Mouse (Mus musculus) natural killer cell, adult 2 months (primary cell): Measurements from ENCODE around the gene Fcf1.

Experiments
- DNase-seq, 2 experiments: peaks; one replicate each; pipeline ENCODE4 v3.0.0; 2022; ENCODE audit warnings: low spot score in 2 of 2

The Fcf1 gene

DNA sequence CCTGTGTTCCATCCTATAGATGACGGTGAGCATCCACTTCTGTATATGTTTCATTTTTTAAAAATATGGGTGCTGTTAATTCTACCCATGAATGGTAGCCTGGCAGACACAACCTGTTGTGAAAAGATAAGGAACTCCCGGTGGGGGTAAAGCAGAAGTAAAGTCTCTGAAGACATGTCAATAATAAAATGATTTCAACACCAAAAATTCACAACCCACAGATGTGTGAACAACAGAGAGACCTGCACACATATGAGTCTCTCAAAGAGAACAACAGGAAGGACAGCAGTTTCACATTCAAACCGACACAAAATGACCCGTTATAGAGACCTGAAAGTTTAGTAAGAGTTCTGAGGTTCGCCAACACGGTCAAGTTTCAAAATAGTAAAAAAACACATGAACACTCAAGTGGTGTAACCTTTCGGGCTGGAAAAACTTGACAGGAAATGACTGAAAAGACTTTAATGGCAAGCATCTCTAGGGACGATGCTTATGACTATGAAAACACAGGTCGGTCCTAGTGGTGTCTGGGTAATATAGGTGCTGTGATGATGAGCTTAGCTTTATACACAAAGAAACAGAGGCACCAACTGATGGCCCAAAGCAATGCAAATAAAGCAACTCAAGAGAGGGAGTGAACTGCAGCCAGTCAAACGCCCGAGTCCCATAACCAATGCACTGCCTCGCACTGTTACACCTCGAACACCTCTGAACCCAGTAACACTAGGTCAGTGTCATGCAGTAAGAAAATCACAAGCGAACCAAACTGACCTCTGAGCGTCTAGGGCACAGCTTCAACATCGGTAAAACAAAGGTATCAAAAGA, 1.7 kb upstream of the Fcf1 start:
- peak; percentile 47 to 56 for DNase-seq

DNA sequence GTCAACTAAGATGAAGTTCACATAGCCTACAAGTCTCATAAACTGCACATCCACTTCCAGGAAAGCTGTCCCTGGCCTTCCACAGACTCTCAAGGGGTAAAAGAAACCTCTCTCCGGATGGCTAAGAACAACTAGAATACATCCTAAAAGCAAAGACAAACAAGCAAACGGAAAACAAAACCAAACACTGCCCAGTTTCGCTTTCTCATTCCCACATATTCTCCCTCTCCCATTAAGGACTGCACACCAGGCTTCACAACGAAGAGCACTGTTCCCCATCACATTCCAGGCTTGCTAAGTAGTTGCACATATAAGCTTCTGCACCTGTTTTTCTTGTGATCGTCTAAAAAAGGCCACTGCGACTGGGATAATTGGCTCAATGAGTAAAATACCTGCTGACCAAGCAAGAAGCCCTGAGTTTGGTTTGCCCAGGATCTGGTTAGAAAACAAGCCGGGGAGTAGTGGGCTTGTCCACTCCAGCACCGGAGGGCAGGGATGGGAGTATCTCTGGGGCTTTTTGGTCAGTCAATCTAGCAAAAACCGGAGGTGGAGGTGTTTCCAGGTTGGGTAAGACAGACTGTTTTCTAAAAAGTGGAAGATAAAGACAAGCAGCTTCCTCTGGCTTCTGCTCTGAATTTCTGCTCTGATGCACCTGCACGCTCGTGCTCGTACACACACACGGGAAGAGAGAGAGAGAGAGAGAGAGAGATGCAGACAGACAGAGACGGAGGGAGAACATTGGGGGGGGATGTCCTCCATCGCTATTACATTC, 855 bp upstream of the Fcf1 start:
- peak in 1 of 2 experiments; percentile 22 for DNase-seq

DNA sequence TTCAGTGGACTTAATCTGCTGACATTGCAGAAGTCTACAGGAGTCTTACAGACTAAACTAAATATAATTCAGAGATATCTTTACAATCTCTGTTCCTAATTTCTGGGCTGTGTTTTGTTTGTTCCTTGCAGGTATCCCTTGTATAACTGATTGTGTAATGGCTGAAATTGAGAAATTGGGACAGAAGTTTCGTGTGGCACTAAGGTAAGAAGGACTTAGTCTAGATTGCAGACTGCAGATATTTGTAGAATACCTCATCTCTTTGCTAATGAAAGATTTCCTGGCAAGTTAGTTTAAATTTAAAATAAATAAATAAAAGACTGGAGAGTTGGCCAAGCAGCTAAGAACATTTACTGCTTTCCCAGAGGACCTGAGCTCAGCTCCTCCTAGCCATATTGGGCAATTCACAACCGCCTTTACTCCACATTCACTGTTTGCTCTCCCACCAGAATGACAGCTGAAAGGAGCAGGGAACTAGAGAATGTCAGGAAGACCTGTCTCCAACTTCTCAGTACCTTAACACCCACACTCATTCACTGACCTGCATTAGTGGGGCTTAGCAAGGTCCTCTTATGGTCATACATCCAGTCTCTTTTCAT, 8.7 kb downstream of the Fcf1 start:
- no peak for DNase-seq

DNA sequence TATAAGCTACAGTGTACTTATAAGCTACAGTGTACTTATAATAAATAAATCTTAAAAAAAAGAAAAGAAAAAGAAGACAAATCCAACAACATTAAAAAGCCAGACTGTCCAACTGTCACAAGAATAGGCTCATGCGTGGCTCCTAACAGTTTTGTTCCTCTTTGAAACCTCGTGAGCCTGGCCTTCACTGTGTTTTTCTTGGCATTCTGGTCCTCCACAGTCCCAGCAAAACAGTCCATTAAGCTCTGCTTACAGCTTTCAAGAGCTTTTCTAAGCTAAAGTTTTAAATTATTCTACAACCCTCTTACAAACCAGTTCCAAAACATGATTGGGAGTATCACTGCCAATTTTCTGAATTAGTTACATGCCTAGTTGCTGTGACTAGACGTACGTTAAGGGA, 18.8 kb downstream of the Fcf1 start:
- no peak for DNase-seq

DNA sequence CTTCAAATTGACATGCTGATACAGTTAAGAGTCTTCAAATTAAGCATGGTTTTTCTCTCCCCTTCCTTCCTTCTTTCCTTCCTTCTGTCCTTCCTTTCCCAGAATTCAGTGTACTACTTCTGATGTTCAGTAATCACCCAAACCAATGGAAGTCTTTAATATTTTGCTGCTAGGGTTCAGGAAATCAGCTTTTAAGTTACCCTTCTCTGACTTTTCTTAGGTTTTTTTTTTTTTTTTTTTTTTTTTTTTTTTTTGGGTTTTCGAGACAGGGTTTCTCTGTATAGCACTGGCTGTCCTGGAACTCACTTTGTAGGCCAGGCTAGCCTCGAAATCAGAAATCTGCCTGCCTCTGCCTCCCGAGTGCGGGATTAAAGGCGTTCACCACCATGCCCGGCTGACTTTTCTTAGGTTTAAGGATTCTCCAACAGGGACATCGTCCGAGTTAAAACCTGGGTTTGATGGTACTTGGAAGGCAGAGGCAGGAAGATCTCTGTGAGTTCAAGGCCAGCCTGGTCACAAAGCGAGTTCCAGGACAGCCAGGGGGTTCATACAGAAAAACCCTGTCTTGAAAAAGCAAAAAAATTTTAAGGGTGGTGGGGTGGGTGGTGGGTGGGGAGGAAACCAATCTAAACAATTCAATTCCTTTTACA, 24.5 kb downstream of the Fcf1 start:
- DNase-seq: no peak

DNA sequence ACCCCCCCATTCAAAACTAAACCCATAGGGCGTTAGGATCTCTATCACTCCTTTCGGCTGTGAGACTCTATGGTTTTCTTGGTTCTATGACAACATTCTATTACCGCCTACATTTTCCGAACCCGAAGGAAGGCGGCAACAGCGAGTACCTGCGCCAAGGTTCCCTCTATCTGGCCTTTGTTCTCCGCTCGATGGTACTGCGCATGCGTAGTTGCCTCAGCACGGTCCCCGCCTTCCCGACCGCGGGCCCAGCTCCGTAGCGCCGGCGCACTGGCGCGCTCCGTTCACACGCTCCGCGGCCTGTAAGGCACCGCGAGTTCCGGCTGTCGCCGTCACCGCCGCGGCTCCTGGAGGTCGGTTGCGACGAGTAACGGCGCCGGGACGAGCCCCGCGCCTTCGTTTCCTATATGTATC, 25.4 kb downstream of the Fcf1 start, which contains the start of gene Ylpm1:
Ylpm1 (plus strand) TSS at position 239 of the 414 bp plus-strand sequence.
- peak; percentile 97 to 98 for DNase-seq

DNA sequence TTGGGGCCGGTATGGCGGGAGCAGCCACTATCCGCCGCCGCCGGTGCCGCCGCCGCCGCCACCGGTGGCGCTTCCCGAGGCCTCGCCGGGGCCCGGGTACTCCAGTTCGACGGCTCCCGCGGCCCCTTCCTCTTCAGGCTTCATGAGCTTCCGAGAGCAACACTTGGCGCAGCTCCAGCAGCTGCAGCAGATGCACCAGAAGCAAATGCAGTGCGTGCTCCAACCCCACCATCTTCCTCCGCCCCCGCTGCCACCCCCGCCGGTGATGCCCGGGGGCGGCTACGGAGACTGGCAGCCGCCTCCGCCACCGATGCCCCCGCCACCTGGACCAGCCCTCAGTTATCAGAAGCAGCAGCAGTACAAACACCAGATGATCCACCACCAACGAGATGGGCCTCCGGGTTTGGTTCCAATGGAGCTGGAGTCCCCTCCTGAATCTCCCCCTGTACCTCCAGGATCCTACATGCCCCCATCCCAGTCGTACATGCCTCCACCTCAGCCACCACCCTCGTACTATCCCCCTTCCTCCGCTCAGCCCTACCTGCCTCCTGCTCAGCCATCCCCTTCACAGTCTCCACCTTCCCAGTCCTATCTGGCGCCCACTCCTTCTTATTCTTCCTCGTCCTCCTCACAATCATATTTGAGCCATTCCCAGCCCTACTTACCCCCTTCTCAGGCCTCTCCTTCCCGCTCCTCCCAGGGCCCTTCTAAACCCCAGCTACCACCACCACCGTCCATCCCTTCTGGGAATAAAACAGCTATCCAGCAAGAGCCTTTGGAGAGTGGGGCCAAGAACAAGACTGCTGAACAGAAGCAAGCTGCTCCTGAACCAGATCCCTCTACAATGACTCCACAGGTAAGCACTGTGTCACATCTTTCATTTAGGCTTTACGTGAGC, 26.1 kb downstream of the Fcf1 start:
- DNase-seq: no peak

DNA sequence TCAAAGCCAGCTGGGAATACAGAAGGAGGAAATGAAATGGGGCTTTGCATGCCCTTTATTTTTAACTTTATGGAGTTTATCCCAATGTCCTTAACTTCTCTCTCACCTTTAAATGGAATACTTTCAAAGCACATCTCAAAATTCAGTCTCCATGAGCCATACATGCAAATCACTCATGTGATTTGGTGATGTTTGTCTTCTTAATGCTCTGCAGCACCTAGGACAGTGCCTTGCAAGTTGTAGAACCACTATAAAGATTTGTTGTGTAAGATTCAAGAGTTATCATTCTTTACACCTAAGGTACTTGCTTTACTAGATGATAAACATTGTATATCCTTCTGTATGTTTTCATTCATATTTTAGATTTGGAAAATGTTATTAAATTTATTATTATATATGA, 28.4 kb downstream of the Fcf1 start:
- no peak for DNase-seq

DNA sequence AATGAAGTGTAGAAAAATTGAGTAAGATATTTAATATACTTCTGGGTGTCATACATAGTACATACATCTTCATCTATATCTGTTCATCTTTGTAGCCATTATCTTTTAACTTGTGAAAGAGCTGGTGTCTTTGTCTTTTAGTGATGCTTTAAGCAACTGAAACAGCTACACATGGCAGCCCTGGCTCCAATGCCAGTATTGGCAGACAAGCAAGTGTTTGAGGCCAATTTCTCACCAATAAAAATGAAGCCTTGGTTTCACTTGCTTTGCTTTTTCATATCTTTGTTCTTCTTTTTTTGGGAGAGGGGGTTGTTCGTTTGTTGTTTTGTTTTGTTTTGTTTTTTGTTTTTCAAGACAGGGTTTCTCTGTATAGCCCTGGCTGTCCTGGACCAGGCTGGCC, 35.5 kb downstream of the Fcf1 start:
- DNase-seq: no peak

DNA sequence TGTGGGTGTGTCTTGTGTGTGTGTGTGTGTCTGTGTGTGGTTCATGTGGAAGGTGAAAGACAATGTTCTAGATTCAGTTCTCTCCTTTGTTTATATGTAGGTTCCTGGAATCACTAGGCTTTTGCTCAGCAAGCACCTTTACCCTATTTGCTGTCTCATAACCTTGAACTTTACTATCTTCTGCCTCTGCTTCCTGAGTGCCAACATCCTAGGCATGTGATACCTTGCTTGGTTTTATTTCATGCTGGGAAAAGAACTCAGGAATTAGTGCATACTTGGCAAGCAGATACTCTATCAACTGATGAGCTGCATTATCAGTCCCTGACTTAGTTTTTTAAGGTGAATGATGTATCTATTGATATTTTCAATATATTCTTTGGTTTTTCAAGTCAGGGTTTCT, 36.3 kb downstream of the Fcf1 start:
- DNase-seq: no peak

DNA sequence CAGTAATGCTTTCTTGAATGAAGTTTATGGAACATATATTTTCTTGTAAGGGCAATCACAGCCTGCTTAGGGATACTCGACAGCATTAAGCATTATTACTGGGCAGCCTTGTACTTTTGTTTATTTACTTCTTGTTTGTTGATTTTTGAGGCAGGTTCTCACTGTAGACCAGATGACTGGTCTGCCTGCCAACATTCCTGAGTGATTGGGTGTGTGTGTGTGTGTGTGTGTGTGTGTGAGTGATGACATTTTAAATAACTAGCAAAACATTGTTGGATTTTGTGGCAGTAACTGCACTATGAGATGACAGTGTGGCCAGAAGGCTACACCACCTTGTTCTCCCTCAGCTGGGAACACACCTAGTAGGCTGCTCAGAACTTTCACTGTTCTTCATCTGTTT, 39.1 kb downstream of the Fcf1 start:
- no peak for DNase-seq

DNA sequence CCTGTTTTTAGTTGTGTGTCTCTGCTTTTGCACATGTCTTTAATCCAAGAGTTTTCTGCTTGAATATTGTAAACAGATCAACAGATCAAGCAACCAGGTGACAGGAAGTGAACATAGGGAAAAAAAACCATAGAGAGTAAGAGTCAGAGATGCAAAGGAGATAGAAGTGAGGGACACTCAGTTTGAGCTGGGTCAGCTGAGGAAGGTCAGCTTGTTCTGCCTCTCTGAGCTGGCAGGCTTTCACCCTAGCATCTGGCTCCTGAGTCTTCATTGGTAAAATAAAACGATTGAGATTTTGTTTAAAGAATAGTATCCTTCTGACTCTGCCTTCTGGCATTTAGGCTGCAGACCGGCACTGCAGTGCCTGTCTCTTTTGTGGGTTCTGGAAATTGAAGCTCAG, 39.8 kb downstream of the Fcf1 start:
- DNase-seq: no peak

DNA sequence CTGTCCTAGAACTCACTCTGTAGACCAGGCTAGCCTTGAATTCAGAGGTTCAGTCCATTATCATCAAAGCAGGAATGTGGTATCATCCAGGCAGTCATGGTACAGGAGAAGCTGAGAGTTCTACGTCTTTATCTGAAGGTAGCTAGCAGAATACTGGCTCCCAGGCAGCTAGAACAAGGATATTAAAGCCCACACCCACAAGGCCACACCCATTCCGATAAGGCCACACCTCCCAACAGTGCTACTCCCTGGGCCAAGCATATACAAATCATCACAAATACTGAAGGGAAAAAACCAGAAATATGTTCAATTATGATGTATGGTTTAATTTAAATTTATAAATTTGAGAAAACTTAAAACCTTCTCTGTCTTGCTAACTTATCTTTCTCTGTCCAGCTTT, 41.5 kb downstream of the Fcf1 start:
- DNase-seq: no peak

DNA sequence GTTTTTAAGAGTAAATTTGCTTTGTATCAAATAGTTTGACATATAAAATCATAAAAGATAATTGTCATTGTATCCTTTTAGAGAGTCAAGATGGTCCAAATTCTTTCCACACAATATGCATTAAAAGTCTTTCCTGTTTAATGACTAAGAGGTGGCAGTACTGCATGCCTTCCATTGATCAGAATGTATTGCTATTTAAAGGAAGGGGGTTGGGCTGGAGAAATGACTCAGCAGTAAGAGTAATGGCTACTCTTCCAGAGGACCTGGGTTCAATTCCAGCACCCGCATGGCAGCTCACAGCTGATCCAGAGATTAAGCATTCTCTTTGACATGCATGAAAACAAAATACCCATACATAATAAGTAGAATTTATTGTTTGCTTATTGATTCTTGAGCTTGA, 51.4 kb downstream of the Fcf1 start:
- DNase-seq: no peak

DNA sequence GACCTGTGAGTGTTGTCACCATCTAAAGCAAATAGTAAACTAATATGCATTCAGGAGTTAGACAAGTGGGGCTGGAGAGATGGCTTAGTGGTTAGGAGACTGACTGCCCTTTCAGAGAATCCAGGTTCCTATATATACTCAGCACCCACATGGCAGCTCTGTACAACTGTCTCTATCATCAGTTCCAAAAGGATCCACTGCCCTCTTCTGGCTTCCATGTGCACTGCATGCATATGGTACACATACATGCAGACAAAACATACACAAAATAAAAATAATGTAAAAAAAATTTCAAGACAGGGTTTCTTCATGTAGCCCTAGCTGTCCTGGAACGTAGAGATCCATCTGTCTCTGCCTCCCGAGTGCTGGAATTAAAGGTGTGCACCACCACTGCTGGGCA, 62.0 kb downstream of the Fcf1 start:
- DNase-seq: peak; percentile 14 to 21
